Mouse (Mus musculus) adrenal gland, postnatal 4 days (tissue): Measurements from ENCODE around the gene Elk3. TPM values are rescaled to one million over a fixed set of nuclear protein-coding genes. Genes with fewer than 3 reads are reported as not detected.

ENCODE experiments used
- DNase-seq, 2 experiments: peaks; one replicate each; pipeline ENCODE4 v3.0.0; 2021 to 2022; ENCODE audit warnings: low spot score in 2 of 2, mixed read lengths in 2 of 2
- total RNA-seq, 2 experiments: library from RNA; stranded (reverse); gene quantifications; 2 replicates each; pipeline ENCODE4 v1.2.3; 2021

Elk3 gene
- total RNA-seq, 2 experiments from 2014 or later, result 71.3 to 72.3 TPM

DNA sequence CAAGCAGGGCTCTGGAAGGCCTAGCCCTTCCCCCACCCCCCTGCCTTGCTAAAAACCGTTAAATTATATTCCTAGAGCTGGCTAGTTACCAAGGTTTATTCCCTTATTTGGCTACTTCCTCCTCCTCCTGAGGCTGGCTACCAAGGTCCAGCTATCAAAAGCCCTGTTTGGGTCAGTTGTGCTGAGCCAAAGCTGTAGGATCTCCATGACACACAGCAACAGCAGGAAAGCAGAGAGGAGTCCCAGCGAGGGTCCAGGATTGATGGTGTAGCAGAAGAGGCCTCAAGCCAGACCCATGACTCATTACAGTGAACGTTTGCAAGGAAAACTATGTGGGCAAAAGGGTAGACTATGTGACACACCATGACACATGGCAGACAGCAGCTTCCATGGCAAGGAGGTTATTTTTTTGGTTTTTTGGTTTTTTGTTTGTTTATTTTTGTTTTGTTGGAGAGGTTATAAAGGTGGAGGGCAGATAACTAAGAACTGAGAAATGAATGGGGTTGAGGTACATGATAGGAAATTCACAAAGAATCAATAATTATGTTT is 21.4 kb upstream of the Elk3 start:
- no peak for DNase-seq

DNA sequence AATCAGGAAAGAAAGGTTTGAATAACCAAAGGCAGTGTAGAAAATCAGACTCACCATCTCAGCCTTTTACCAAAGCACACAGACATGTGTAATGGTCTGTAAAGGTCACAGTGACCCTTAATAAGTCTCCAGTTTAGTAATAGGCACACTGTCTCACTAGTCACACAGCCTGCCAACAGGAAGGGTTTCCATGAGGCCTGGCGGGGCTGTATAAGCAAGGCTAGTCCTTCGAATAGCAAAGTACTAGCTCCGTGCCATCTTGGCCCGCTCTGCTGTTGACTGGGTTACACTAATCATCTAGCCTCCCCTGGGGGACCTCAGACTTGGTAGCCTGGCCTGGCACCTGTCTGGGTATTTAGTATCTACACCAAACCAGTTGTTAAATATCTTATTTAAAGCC is 20.6 kb upstream of the Elk3 start:
- no peak for DNase-seq

DNA sequence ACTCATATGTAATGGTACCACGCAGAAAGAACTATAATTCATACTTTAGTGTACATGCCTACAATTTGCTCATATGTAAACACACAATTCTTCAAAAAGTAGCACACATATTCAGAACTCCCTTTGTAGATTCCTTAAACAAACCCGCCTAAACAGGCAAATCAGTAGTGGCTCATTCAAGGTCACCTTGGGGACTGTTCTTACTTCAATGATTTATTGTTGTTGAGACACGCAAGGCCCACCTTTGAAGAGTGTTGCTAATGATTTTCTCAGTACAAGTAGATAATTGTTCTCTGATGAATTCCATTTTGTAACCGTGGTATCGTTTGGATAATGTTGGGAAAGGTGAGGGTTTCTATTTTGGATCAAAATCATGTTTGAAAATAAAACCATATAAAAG is 17.4 kb upstream of the Elk3 start:
- DNase-seq, result no peak

DNA sequence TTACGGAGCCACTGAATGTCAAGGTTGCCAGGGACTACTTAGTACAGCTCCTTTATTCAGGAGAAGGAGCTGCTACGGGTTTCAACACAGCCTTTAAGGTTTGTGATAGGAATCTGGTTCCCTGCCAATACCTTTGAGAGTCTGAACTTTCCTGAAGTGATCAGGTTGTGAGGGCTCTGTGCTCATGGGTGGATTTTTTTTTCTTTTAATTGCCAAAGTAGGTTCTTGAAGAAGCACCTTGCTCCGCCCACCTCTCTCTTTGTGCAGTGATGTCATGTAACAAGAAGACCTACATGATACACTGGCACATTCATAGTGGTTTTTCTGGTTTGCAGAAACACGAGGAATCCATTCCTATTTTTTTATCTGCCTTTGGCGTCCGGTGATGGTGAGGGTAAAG is 16.3 kb upstream of the Elk3 start:
- DNase-seq, result no peak

DNA sequence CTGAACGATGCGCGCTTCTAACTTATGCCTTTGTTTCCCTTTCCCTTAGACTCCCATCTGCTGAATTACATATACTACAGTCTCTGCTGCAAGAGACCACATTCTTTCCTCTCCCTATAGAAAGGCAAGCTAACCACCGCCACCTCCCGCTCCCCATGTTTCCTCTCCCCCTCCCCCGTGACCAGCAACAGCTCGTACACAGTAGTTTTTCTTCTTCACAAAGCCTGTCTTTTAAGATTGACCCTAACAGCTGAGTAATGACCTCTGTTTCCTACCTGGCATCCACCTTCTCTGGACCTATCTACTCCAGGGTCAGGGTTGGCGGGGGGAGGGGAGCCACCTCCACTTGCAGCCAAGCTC is 15.8 kb upstream of the Elk3 start:
- DNase-seq, result no peak

GRCm38 (mm10) chr10:93325804-93326740 is 15.1 kb upstream of the Elk3 start:
- DNase-seq, result no peak

DNA sequence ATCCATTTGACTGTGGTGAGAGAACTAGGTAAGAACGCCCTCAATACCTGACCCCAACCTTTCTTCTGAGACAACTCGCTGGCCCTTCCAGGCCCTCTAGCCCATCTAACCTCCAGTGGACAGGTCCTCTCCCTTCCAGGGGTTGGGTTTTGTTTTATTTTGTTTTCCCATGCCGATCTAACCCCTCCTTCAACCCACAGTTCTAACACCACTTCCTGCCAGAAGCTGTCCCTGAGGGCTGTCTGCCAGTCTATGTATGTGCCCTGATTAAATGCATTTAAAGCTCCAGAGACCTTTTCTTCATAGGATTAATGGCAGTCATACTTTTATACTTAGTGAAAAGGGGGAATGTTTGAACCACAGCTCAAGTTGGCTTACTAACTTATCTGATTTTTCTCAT is 14.4 kb upstream of the Elk3 start:
- no peak for DNase-seq

- DNase-seq, result no peak
Observed at GRCm38 (mm10) chr10:93324438-93324837, 13.5 kb upstream of the Elk3 start.

DNA sequence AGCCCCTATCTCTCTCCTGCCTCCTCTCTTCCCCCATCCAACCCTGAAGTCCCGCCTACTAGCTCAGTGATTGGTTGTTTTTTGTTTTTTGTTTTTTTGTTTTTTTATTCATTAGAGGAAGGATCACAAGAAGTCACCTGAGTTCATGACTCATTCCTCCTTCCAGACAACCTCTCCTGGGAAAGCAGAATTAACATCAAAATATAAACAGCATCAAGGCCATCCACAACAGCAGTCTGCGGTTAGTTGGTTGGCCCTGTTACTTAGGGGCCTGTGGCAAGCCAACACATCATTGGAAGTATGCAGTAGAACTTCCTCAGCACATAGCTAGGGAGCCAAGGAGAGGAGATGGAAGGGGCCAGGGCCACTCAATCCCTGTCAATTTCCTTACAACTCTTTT is 12.7 kb upstream of the Elk3 start:
- no peak for DNase-seq

DNA sequence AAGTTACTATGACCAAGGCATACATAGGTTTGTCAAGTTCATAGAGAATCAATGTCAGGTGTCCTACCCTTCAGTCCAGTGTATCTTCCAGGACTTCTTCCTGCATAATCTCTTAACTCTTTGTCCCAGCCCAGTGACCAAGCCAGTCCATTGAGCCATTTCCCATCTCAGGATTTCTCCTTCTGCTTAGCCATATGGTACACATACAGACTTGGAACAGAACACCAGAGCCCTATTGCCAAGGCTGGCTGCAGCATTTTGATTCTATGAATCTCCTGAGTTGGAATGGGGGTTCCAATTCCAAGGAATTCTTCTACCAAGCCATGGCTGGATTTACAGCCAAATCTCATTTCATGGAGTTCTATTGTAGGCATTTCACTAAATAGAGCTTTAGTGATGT is 10.8 kb upstream of the Elk3 start:
- DNase-seq, result no peak

- no peak for DNase-seq
Observed at GRCm38 (mm10) chr10:93320148-93320547, 9.2 kb upstream of the Elk3 start.

DNA sequence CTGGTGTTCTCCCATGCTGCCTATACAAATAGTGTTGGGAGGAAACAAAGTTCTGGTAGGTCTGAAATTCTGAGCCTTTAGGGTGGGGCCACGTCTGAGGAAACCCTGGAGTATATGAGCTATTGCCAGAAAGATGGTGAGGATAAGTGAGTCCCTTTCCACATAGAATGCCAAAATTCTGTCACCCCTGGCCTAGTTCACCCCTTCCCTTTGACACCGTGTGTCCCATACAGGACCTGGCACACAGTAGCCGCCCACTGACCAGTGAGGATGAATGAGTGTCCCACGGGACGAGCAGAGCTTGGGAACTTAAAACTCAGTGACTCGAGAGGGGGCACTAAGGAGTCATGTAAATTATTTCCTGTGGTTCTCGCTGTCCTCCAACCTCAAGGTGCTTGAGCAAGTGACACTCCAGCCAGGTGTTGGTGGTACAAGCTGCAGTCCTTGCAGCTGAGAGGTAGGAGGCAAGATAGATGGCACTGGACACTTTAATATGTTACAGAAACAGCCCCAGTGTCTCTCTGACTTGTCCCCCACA is 8.7 kb upstream of the Elk3 start:
- no peak for DNase-seq

DNA sequence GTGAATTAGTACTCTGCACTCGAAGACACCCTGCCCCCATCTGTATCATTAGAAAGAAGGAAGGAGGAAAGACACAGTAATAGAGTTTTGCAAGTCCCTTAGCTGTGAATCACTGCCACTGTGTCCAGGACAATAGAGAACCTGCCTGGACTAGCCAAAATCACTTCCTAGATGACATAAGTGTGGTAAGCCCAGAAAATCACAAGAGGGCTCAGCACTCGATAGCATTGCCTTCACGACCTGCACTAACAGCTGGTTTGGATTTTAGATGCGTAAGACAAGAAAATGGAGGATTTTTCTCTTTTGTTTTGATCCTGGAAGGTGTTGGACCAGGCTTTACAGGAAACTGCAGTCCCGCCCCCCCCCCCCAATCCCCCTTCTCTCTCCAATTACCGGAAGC is 6.0 kb upstream of the Elk3 start:
- no peak for DNase-seq

DNA sequence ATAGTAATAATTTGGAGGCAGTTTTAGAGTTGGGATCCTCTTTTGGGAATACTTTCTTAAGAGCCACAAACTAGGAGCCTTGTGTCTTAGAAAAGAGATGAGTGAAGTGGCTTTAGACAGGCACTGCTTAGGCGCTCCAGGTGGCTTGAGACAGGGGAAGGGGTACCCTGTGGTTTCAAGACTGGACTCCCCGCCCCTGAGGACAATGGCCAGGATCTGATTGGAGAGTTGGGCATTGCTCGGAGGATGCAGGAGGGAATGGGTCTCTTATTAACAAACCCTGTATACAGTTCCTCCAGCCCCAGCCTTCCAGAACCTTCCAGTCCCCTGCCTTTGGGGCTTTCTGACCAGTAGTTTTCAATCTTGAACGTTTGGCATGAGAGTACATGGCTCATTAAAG is 641 bp upstream of the Elk3 start:
- DNase-seq, result no peak

DNA sequence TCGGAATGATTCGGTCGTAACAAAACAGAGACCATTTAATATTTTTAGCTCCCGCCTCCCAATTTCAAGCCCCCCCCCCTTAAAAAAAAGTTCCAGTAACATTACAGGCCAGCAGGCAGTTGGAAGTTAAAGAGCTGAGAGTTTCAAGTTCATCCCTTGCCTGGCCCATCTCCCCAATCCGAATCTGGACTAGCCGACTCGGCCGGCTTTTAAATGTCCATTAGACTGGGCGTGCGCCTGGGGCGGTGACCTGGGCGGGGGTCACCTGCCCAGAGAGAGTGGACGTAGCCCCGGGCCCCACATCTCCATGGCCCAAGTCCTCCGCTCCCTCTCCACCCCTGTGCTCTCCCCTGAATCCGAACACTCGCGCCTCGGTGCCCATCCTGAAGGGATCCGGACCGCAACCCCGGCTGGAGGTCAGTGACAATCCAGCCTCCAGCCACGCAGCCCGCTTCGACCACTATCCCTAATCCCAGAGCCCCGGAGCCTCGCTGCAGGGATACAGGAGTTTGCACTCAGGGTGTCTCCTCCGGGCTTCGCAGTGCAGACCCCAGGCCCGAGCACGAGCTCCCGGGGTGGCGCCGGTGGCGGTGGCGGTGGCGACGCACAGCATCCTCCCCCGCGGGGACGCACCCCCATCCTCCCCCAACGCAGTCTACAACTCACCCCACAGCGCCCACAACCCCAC is 857 bp downstream of the Elk3 start:
- no peak for DNase-seq

GRCm38 (mm10) chr10:93309131-93309933 is 1.6 kb downstream of the Elk3 start:
- no peak for DNase-seq

DNA sequence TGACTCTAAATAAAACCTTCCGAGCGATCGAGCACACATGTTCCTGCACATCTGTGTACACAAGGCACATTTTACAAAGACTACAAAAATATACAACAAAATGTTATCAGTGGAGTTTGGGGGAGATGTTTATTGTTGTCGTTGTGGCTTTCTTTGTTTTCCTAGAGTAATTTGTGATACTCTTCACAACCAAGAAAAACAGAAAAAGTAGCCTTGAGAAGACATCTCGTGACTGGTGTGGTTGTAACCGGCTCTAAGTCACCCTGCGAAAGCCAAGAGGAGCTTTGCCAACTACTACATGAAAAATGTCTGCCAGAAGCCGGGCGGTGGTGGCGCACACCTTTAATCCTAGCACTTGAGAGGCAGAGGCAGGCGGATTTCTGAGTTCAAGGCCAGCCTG is 4.6 kb downstream of the Elk3 start:
- no peak for DNase-seq

GRCm38 (mm10) chr10:93305946-93306345 is 5.0 kb downstream of the Elk3 start:
- DNase-seq, result no peak

- DNase-seq, result no peak
Observed at GRCm38 (mm10) chr10:93303231-93303630, 7.7 kb downstream of the Elk3 start.

GRCm38 (mm10) chr10:93301831-93302230 is 9.1 kb downstream of the Elk3 start:
- DNase-seq, result no peak

DNA sequence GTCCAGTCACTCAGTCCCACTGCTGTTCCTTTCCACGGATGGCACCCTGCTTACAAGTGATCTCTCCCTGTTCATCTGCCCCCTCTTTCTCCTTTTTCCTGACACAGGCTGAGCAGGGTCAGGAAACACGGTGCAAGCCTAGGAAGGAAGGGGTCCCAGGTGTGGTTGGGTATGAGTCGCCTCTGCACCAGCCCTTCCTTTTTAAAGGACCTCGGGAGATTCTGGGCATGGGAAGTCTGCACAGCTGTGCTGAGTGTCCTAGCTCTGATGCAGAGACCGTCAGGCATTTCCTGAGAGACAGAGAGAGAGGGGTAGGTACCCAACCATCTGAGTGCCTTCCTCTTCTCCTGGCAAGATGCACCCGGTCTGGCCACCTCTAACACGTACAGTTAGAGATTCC is 12.7 kb downstream of the Elk3 start:
- DNase-seq, result no peak
